Mouse (Mus musculus) thymus, postnatal 10 days (tissue): Measurements from ENCODE around the gene Ccnyl1.

ENCODE experiments used
- DNase-seq, 2 experiments: peaks; one replicate each; pipeline ENCODE4 v3.0.0; 2021; ENCODE audit warnings: low spot score in 2 of 2

Gene Ccnyl1

GRCm38 (mm10) chr1:64701780-64702179 is 11.5 kb downstream of the Ccnyl1 start:
- DNase-seq, result no peak

GRCm38 (mm10) chr1:64705230-64705629 is 15.0 kb downstream of the Ccnyl1 start:
- DNase-seq, result peak; percentile 35 to 66

- no peak for DNase-seq
These were observed 16.4 kb downstream of the Ccnyl1 start for GRCm38 (mm10) chr1:64706610-64707009.

- peak in 1 of 2 experiments; percentile 33 for DNase-seq
These were observed 19.6 kb downstream of the Ccnyl1 start for GRCm38 (mm10) chr1:64709891-64710290.

- DNase-seq, result no peak
These were observed 21.9 kb downstream of the Ccnyl1 start for GRCm38 (mm10) chr1:64712006-64712760.

GRCm38 (mm10) chr1:64715458-64715857 is 25.2 kb downstream of the Ccnyl1 start:
- no peak for DNase-seq

- no peak for DNase-seq
These were observed 26.5 kb downstream of the Ccnyl1 start for GRCm38 (mm10) chr1:64716589-64717304.

GRCm38 (mm10) chr1:64717504-64717903 is 27.2 kb downstream of the Ccnyl1 start:
- peak; percentile 14 to 44 for DNase-seq

GRCm38 (mm10) chr1:64721034-64721587 is 30.9 kb downstream of the Ccnyl1 start:
- no peak for DNase-seq

GRCm38 (mm10) chr1:64730046-64730445 is 39.8 kb downstream of the Ccnyl1 start:
- DNase-seq, result no peak

GRCm38 (mm10) chr1:64731341-64732020 is 41.2 kb downstream of the Ccnyl1 start:
- no peak for DNase-seq

- DNase-seq, result no peak
These were observed 41.9 kb downstream of the Ccnyl1 start for GRCm38 (mm10) chr1:64732161-64732560.

GRCm38 (mm10) chr1:64732637-64733200 is 42.5 kb downstream of the Ccnyl1 start:
- no peak for DNase-seq

GRCm38 (mm10) chr1:64733453-64734245 is 43.4 kb downstream of the Ccnyl1 start:
- DNase-seq, result no peak

- DNase-seq, result no peak
These were observed 44.8 kb downstream of the Ccnyl1 start for GRCm38 (mm10) chr1:64734771-64735750.

GRCm38 (mm10) chr1:64735781-64736680 is 45.8 kb downstream of the Ccnyl1 start:
- peak; percentile 20 to 51 for DNase-seq

- DNase-seq, result peak in 1 of 2 experiments; percentile 26
These were observed 46.6 kb downstream of the Ccnyl1 start for GRCm38 (mm10) chr1:64736681-64737501.
